Mouse (Mus musculus) stomach, postnatal 0 days (tissue): ENCODE measurements around the gene Col4a1. TPM values are rescaled to one million over a fixed set of nuclear protein-coding genes. Genes with fewer than 3 reads are reported as not detected.

Experiments used
- ATAC-seq: fragments of 200-750 bp; cut with Nextera tagmentation; 2 replicates; pipeline ENCODE4 v1.8.0; 2017; ENCODE audit not compliant: low FRiP score, low TSS enrichment
- DNase-seq: peaks from one replicate; pipeline ENCODE4 v3.0.0-alpha.2; 2016; ENCODE audit warnings: low spot score
- H3K27ac ChIP-seq: fragments of 300-500 bp; sonication (generic); replicated peaks from 2 replicates; pipeline ENCODE4 v1.5.1; 2014; ENCODE audit warnings: mild to moderate bottlenecking, control low read depth
- H3K27me3 ChIP-seq: fragments of 300-500 bp; sonication (generic); 2 replicates; pipeline ENCODE4 v1.6.1; 2014; ENCODE audit warnings: low read length; ENCODE audit not compliant: control insufficient read depth, insufficient read depth
- H3K36me3 ChIP-seq: fragments of 300-500 bp; sonication (generic); 2 replicates; pipeline ENCODE4 v1.6.1; 2014; ENCODE audit warnings: low read length, mixed read lengths; ENCODE audit not compliant: control insufficient read depth, insufficient read depth
- H3K4me1 ChIP-seq: fragments of 300-500 bp; sonication (generic); replicated peaks from 2 replicates; pipeline ENCODE4 v1.6.1; 2014; ENCODE audit warnings: antibody characterized with exemption; ENCODE audit not compliant: control insufficient read depth, insufficient read depth
- H3K4me2 ChIP-seq: fragments of 300-500 bp; sonication (generic); replicated peaks from 2 replicates; pipeline ENCODE4 v1.6.1; 2014; ENCODE audit warnings: low read depth, mild to moderate bottlenecking, control low read depth, moderate library complexity
- H3K4me3 ChIP-seq: fragments of 300-500 bp; sonication (generic); 2 replicates; pipeline ENCODE4 v1.5.1; 2014; ENCODE audit warnings: low read depth, low read length, control low read depth
- H3K9ac ChIP-seq: fragments of 300-500 bp; sonication (generic); 2 replicates; pipeline ENCODE4 v1.6.1; 2014; ENCODE audit warnings: mild to moderate bottlenecking, low read length, control low read depth, mixed read lengths
- H3K9me3 ChIP-seq: fragments of 300-500 bp; sonication (generic); 2 replicates; pipeline ENCODE4 v1.6.1; 2016; ENCODE audit warnings: low read length; ENCODE audit not compliant: control insufficient read depth
- CTCF ChIP-seq: IDR thresholded peaks from 2 replicates; pipeline ENCODE4 v1.5.1; 2016; ENCODE audit warnings: antibody characterized with exemption, low read depth, mild to moderate bottlenecking, moderate library complexity
- EP300 ChIP-seq: optimal IDR thresholded peaks from 2 replicates; pipeline ENCODE3; 2016; ENCODE audit warnings: antibody characterized with exemption
- WGBS: fragments of 180-500 bp; shearing (Covaris S2); extraction: QIAGEN DNeasy Blood & Tissue Kit; methylation state at CpG from one replicate; pipeline ENCODE4 v1.1.7; 2014; 5-methylcytosine and 5-hydroxymethylcytosine counted together
- polyA plus RNA-seq: library from polyadenylated mRNA; unstranded; fragments of >200 nt; fragmentation: Nextera tagmentation; extraction: Ambion mirVana; gene quantifications from 2 replicates; pipeline ENCODE4 v1.2.1, GENCODE M21; 2015

The Col4a1 gene
- polyA plus RNA-seq, 1 experiment from 2014 or later = 99.0 TPM

- no peak for TF ChIP-seq EP300
- TF ChIP-seq CTCF = no peak
- no peak for ATAC-seq
- no peak overlapping the region for H3K27ac ChIP-seq
- peaks cover 6% of the 10 kb centered on the region; the same call in 1 of the 2 replicates for H3K4me1 ChIP-seq
- no peaks in the 10 kb centered on the region for H3K27me3 ChIP-seq
- WGBS = 88% methylated on average over 5 of the region's 5 CpGs
- H3K36me3 ChIP-seq = no peaks in the 10 kb centered on the region
- no peak overlapping the region for H3K9ac ChIP-seq
- H3K9me3 ChIP-seq = no peaks in the 10 kb centered on the region
- H3K4me3 ChIP-seq = no peak overlapping the region
- DNase-seq = no peak
- no peak overlapping the region for H3K4me2 ChIP-seq
These were observed 23.7 kb upstream of the Col4a1 start for GRCm38 (mm10) chr8:11336346-11336745.

- ATAC-seq = no peak
- H3K27ac ChIP-seq = no peak overlapping the region
- H3K9me3 ChIP-seq = no peaks in the 10 kb centered on the region
- peaks cover 5% of the 10 kb centered on the region; the same call in 1 of the 2 replicates for H3K4me1 ChIP-seq
- no peak overlapping the region for H3K4me2 ChIP-seq
- H3K9ac ChIP-seq = no peak overlapping the region
- H3K27me3 ChIP-seq = no peaks in the 10 kb centered on the region
- no peaks in the 10 kb centered on the region for H3K36me3 ChIP-seq
- WGBS = 75% methylated on average over 4 of the region's 4 CpGs
- H3K4me3 ChIP-seq = no peak overlapping the region
- no peak for DNase-seq
- TF ChIP-seq CTCF (no peak), EP300 (no peak)
These were observed 22.6 kb upstream of the Col4a1 start for GRCm38 (mm10) chr8:11335238-11335637.

DNA sequence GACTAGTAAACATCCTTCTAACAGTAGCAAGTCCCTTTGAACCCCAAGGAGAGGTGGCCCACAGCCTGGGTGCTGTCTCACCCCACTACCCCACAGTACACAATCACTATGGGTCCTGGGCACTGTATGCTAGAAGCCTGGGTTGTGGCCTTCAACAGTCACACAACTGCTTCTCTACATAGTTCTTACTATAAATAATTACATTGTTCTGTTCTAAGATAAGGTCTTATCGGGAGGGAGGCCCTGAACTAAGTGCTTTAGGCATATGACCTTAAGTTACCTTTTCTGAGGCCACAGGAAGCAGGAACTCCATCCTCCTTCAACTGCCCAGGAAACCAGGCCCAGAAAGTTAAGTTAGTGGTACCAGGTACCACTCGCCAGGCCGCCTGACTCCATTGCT lies 21.9 kb upstream of the Col4a1 start:
- WGBS = 59% methylated on average over 3 of the region's 3 CpGs
- no peak overlapping the region for H3K9ac ChIP-seq
- TF ChIP-seq EP300 (no peak), CTCF (no peak)

GRCm38 (mm10) chr8:11333746-11334145 lies 21.1 kb upstream of the Col4a1 start:
- no peak for ATAC-seq
- Histone ChIP-seq H3K9me3 (no peaks in the 10 kb centered on the region), H3K4me3 (no peak overlapping the region), H3K4me1 (peaks cover 2% of the 10 kb centered on the region; the same call in 1 of the 2 replicates), H3K9ac (no peak overlapping the region), H3K4me2 (no peak overlapping the region), H3K27ac (no peak overlapping the region), H3K27me3 (no peaks in the 10 kb centered on the region), H3K36me3 (no peaks in the 10 kb centered on the region)
- DNase-seq = no peak
- no peak for TF ChIP-seq CTCF
- TF ChIP-seq EP300 = no peak
- 72% methylated on average over 6 of the region's 6 CpGs for WGBS

More for the DNA sequence above, 21.9 kb upstream of the Col4a1 start:
- Histone ChIP-seq H3K4me2 (no peak overlapping the region), H3K4me3 (no peak overlapping the region), H3K27me3 (no peaks in the 10 kb centered on the region), H3K36me3 (no peaks in the 10 kb centered on the region), H3K9me3 (no peaks in the 10 kb centered on the region), H3K4me1 (peaks cover 2% of the 10 kb centered on the region; the same call in 1 of the 2 replicates), H3K27ac (no peak overlapping the region)
- DNase-seq (peak; percentile 25), ATAC-seq (peak; percentile 84)

DNA sequence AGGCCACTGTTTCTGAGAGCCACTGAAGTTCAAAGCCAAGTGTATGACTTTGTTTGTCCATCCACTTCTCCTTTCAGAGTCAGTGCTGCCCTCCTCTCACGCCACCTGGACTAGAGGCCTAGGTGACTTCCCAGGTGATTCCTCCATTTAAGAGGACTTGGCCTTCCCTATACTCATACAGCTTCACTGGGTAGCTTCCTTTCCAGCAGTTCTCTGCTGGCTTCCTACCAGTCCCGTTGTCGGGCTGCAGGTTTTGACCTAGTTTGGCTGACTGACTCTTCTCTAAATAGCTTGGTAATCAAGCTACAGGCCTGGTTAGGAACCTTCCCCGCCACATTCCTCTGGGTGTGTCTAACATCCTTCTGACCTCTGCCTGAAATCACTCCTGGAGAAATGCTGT lies 18.9 kb upstream of the Col4a1 start:
- no peaks in the 10 kb centered on the region for H3K27me3 ChIP-seq
- WGBS = 47% methylated on average over 4 of the region's 4 CpGs
- TF ChIP-seq CTCF (no peak), EP300 (no peak)
- H3K36me3 ChIP-seq = no peaks in the 10 kb centered on the region
- H3K27ac ChIP-seq = peak overlapping the region; percentile 18; the same call in 1 of the 2 replicates
- H3K4me3 ChIP-seq = no peak overlapping the region
- DNase-seq (no peak), ATAC-seq (no peak)
- H3K9ac ChIP-seq = no peak overlapping the region
- H3K4me1 ChIP-seq = peaks cover under 1% of the 10 kb centered on the region; the same call in 1 of the 2 replicates
- no peak overlapping the region for H3K4me2 ChIP-seq
- no peaks in the 10 kb centered on the region for H3K9me3 ChIP-seq

GRCm38 (mm10) chr8:11327722-11328417 lies 15.2 kb upstream of the Col4a1 start:
- no peaks in the 10 kb centered on the region for H3K9me3 ChIP-seq
- no peak for DNase-seq
- no peak overlapping the region for H3K9ac ChIP-seq
- no peaks in the 10 kb centered on the region for H3K27me3 ChIP-seq
- peaks cover 3% of the 10 kb centered on the region; the same call in 1 of the 2 replicates for H3K4me1 ChIP-seq
- H3K36me3 ChIP-seq = no peaks in the 10 kb centered on the region
- TF ChIP-seq CTCF (no peak), EP300 (no peak)
- no peak for ATAC-seq
- peak overlapping the region; percentile 66; the same call in 1 of the 2 replicates for H3K27ac ChIP-seq
- 37% methylated on average over 5 of the region's 5 CpGs for WGBS
- H3K4me3 ChIP-seq = no peak overlapping the region
- no peak overlapping the region for H3K4me2 ChIP-seq
